Mouse (Mus musculus) myocyte (in vitro differentiated cells): ENCODE measurements around the gene Adgrl2. TPM values are rescaled to one million over a fixed set of nuclear protein-coding genes. Genes with fewer than 3 reads are reported as not detected.

ENCODE experiments used
- H3K27me3 ChIP-seq: one replicate; pipeline ENCODE4 v1.6.1; 2011; ENCODE audit not compliant: control insufficient read depth, insufficient read depth, insufficient read length
- H3K36me3 ChIP-seq: one replicate; pipeline ENCODE4 v1.6.1; 2011; ENCODE audit not compliant: control insufficient read depth, insufficient read depth
- H3K4me2 ChIP-seq: one replicate; pipeline ENCODE4 v1.6.1; 2011; ENCODE audit warnings: low read depth, control low read depth
- H3K4me3 ChIP-seq: one replicate; pipeline ENCODE4 v1.5.1; 2011; ENCODE audit warnings: mild to moderate bottlenecking, control low read depth, moderate library complexity
- H3K79me2 ChIP-seq: one replicate; pipeline ENCODE4 v1.6.1; 2011; ENCODE audit not compliant: control insufficient read depth, insufficient read depth
- H3ac ChIP-seq: one replicate; pipeline ENCODE4 v1.6.1; 2011; ENCODE audit not compliant: control insufficient read depth, insufficient read length
- CEBPB ChIP-seq: IDR thresholded peaks from 2 replicates; pipeline ENCODE4 v1.6.1; 2011; ENCODE audit warnings: mild to moderate bottlenecking, moderate library complexity; ENCODE audit not compliant: poor library complexity, insufficient read depth, severe bottlenecking
- E2F4 ChIP-seq: IDR thresholded peaks from one replicate; pipeline ENCODE4 v1.6.1; 2011; ENCODE audit warnings: mild to moderate bottlenecking, control low read depth, moderate library complexity; ENCODE audit not compliant: insufficient read depth
- MAX ChIP-seq: IDR thresholded peaks from one replicate; pipeline ENCODE4 v1.6.1; 2011; ENCODE audit warnings: low read depth, mild to moderate bottlenecking, control low read depth
- MYOD1 ChIP-seq, 3 experiments: IDR thresholded peaks; one replicate each; pipeline ENCODE4 v1.6.1; 2011; ENCODE audit warnings: control low read depth in 2 of 3, low read depth in 2 of 3, mild to moderate bottlenecking in 2 of 3, moderate library complexity in 1 of 3; ENCODE audit not compliant: insufficient read length in 2 of 3, control insufficient read depth in 1 of 3
- MYOG ChIP-seq, 3 experiments: IDR thresholded peaks; one replicate each; pipeline ENCODE4 v1.6.1; 2011; ENCODE audit warnings: control low read depth in 2 of 3, low read depth in 2 of 3, mild to moderate bottlenecking in 2 of 3; ENCODE audit not compliant: insufficient read length in 2 of 3, control insufficient read depth in 1 of 3, insufficient read depth in 1 of 3
- POLR2A ChIP-seq: IDR thresholded peaks from one replicate; pipeline ENCODE4 v1.6.1; 2011; ENCODE audit warnings: low read depth, mild to moderate bottlenecking, control low read depth, moderate library complexity; ENCODE audit not compliant: insufficient read length
- POLR2AphosphoS2 ChIP-seq: IDR thresholded peaks from one replicate; pipeline ENCODE4 v1.6.1; 2011; ENCODE audit warnings: low read depth, control low read depth; ENCODE audit not compliant: insufficient read length
- REST ChIP-seq: IDR thresholded peaks from one replicate; pipeline ENCODE4 v1.6.1; 2011; ENCODE audit warnings: mild to moderate bottlenecking, control low read depth, moderate library complexity; ENCODE audit not compliant: insufficient read depth, insufficient read length
- SRF ChIP-seq: IDR thresholded peaks from one replicate; pipeline ENCODE4 v1.6.1; 2011; ENCODE audit warnings: low read depth; ENCODE audit not compliant: control insufficient read depth, insufficient read length
- TCF12 ChIP-seq: IDR thresholded peaks from one replicate; pipeline ENCODE4 v1.6.1; 2011; ENCODE audit warnings: mild to moderate bottlenecking, control low read depth; ENCODE audit not compliant: poor library complexity, insufficient read depth, severe bottlenecking
- TCF3 ChIP-seq: IDR thresholded peaks from one replicate; pipeline ENCODE4 v1.6.1; 2011; ENCODE audit warnings: low read depth, control low read depth; ENCODE audit not compliant: insufficient read length
- USF1 ChIP-seq: IDR thresholded peaks from one replicate; pipeline ENCODE4 v1.6.1; 2011; ENCODE audit warnings: low read depth, mild to moderate bottlenecking, control low read depth, moderate library complexity
- polyA plus RNA-seq: library from polyadenylated mRNA; unstranded; fragments of >200 nt; fragmentation: generic; extraction: Trizol; gene quantifications from one replicate; pipeline ENCODE4 v1.2.1, GENCODE M21; 2012; ENCODE audit warnings: missing spikeins

Adgrl2 gene
- polyA plus RNA-seq, 1 experiment, result 11.7 TPM

- Histone ChIP-seq H3K27me3 (no peaks in the 10 kb centered on the region), H3ac (no peak overlapping the region), H3K4me2 (no peak overlapping the region), H3K4me3 (no peak overlapping the region), H3K79me2 (peaks cover 33% of the 10 kb centered on the region), H3K36me3 (no peaks in the 10 kb centered on the region)
- TF ChIP-seq USF1 (no peak), CEBPB (no peak), POLR2A (no peak), MAX (no peak), E2F4 (no peak), MYOG (IDR thresholded peaks at IDR 0.05; ENCODE audit: control insufficient read depth in 1 of 3, insufficient read depth in 1 of 3, insufficient read length in 2 of 3, low read depth in 2 of 3) (no peak), POLR2AphosphoS2 (no peak), MYOD1 (IDR thresholded peaks at IDR 0.05; ENCODE audit: control insufficient read depth in 1 of 3, insufficient read length in 2 of 3, low read depth in 2 of 3) (no peak)
Observed at GRCm38 (mm10) chr3:148959327-148960025, 30.9 kb downstream of the Adgrl2 start.

GRCm38 (mm10) chr3:148958714-148959113, 31.6 kb downstream of the Adgrl2 start:
- TF ChIP-seq POLR2AphosphoS2 (no peak), SRF (no peak), MAX (no peak), E2F4 (no peak), TCF3 (no peak), CEBPB (no peak), MYOD1 (IDR thresholded peaks at IDR 0.05; ENCODE audit: control insufficient read depth in 1 of 3, insufficient read length in 2 of 3, low read depth in 2 of 3) (no peak)
- H3ac ChIP-seq, result no peak overlapping the region
- H3K4me3 ChIP-seq, result no peak overlapping the region
- peaks cover 26% of the 10 kb centered on the region for H3K79me2 ChIP-seq
- H3K36me3 ChIP-seq, result no peaks in the 10 kb centered on the region
- no peak overlapping the region for H3K4me2 ChIP-seq
- no peaks in the 10 kb centered on the region for H3K27me3 ChIP-seq

- H3K36me3 ChIP-seq, result no peaks in the 10 kb centered on the region
- no peak overlapping the region for H3ac ChIP-seq
- H3K27me3 ChIP-seq, result no peaks in the 10 kb centered on the region
- TF ChIP-seq MAX, result no peak
- no peak for TF ChIP-seq TCF12
- no peak for TF ChIP-seq TCF3
- no peak for TF ChIP-seq E2F4
- TF ChIP-seq MYOD1 (IDR thresholded peaks at IDR 0.05; ENCODE audit: control insufficient read depth in 1 of 3, insufficient read length in 2 of 3, low read depth in 2 of 3), result no peak
- no peak for TF ChIP-seq POLR2A
- TF ChIP-seq MYOG (IDR thresholded peaks at IDR 0.05; ENCODE audit: control insufficient read depth in 1 of 3, insufficient read depth in 1 of 3, insufficient read length in 2 of 3, low read depth in 2 of 3), result no peak
- no peak for TF ChIP-seq POLR2AphosphoS2
- no peak for TF ChIP-seq SRF
- no peak for TF ChIP-seq CEBPB
- no peak overlapping the region for H3K4me2 ChIP-seq
- peaks cover 21% of the 10 kb centered on the region for H3K79me2 ChIP-seq
- no peak overlapping the region for H3K4me3 ChIP-seq
Observed at GRCm38 (mm10) chr3:148958185-148958584, 32.2 kb downstream of the Adgrl2 start.

- no peak for TF ChIP-seq SRF
- TF ChIP-seq TCF12, result no peak
- no peak for TF ChIP-seq POLR2A
- no peak for TF ChIP-seq REST
- TF ChIP-seq E2F4, result no peak
- Histone ChIP-seq H3K4me3 (no peak overlapping the region), H3ac (no peak overlapping the region), H3K27me3 (no peaks in the 10 kb centered on the region), H3K79me2 (peaks cover 29% of the 10 kb centered on the region), H3K36me3 (no peaks in the 10 kb centered on the region), H3K4me2 (no peak overlapping the region)
Observed at GRCm38 (mm10) chr3:148956887-148957286, 33.5 kb downstream of the Adgrl2 start.

GRCm38 (mm10) chr3:148949796-148950195, 40.6 kb downstream of the Adgrl2 start:
- no peak overlapping the region for H3ac ChIP-seq
- no peak for TF ChIP-seq E2F4
- TF ChIP-seq MAX, result no peak
- TF ChIP-seq POLR2AphosphoS2, result no peak
- no peak for TF ChIP-seq TCF12
- TF ChIP-seq SRF, result no peak
- no peak for TF ChIP-seq POLR2A
- no peak for TF ChIP-seq REST
- TF ChIP-seq CEBPB, result no peak
- TF ChIP-seq MYOD1 (IDR thresholded peaks at IDR 0.05; ENCODE audit: control insufficient read depth in 1 of 3, insufficient read length in 2 of 3, low read depth in 2 of 3), result no peak
- TF ChIP-seq MYOG (IDR thresholded peaks at IDR 0.05; ENCODE audit: control insufficient read depth in 1 of 3, insufficient read depth in 1 of 3, insufficient read length in 2 of 3, low read depth in 2 of 3), result no peak
- TF ChIP-seq USF1, result no peak
- no peak for TF ChIP-seq TCF3

More at GRCm38 (mm10) chr3:148949796-148950195, 40.6 kb downstream of the Adgrl2 start:
- Histone ChIP-seq H3K4me2 (no peak overlapping the region), H3K4me3 (no peak overlapping the region), H3K79me2 (peaks cover 39% of the 10 kb centered on the region), H3K27me3 (no peaks in the 10 kb centered on the region), H3K36me3 (no peaks in the 10 kb centered on the region)
